Mouse (Mus musculus) neural tube, embryonic 11.5 days (tissue): ENCODE measurements around the gene Xpc. TPM values are rescaled to one million over a fixed set of nuclear protein-coding genes. Genes with fewer than 3 reads are reported as not detected.
"Not testable (repeated sequence)": the region's sequence is repeated elsewhere in the genome, so short reads cannot be mapped to it uniquely, and the experiment has no call there.

Source experiments
- ATAC-seq: fragments of 200-750 bp; cut with Nextera tagmentation; 2 replicates; pipeline ENCODE4 v1.8.0; 2017; ENCODE audit warnings: moderate number of reproducible peaks, mild to moderate bottlenecking, moderate TSS enrichment, moderate library complexity; ENCODE audit not compliant: insufficient read depth, low FRiP score, low TSS enrichment
- DNase-seq: peaks from one replicate; pipeline ENCODE4 v3.0.0-alpha.2; 2015; ENCODE audit warnings: low spot score
- H3K27ac ChIP-seq: fragments of 300-500 bp; sonication (generic); 2 replicates; pipeline ENCODE4 v1.5.1; 2014; ENCODE audit warnings: low read depth, mild to moderate bottlenecking, low read length
- H3K27me3 ChIP-seq: fragments of 300-500 bp; sonication (generic); 2 replicates; pipeline ENCODE4 v1.6.1; 2014; ENCODE audit warnings: mild to moderate bottlenecking, low read length, mixed read lengths; ENCODE audit not compliant: control insufficient read depth, insufficient read depth
- H3K36me3 ChIP-seq: fragments of 300-500 bp; sonication (generic); 2 replicates; pipeline ENCODE4 v1.6.1; 2014; ENCODE audit warnings: mild to moderate bottlenecking, low read length, moderate library complexity, mixed read lengths; ENCODE audit not compliant: control insufficient read depth, insufficient read depth
- H3K4me1 ChIP-seq: fragments of 300-500 bp; sonication (generic); 2 replicates; pipeline ENCODE4 v1.6.1; 2014; ENCODE audit warnings: low read length, mixed read lengths; ENCODE audit not compliant: control insufficient read depth, insufficient read depth
- H3K4me2 ChIP-seq: fragments of 300-500 bp; sonication (generic); 2 replicates; pipeline ENCODE4 v1.6.1; 2014; ENCODE audit warnings: low read depth, mild to moderate bottlenecking, moderate library complexity
- H3K4me3 ChIP-seq: fragments of 300-500 bp; sonication (generic); 2 replicates; pipeline ENCODE4 v1.5.1; 2014; ENCODE audit warnings: low read depth, low read length
- H3K9ac ChIP-seq: fragments of 300-500 bp; sonication (generic); 2 replicates; pipeline ENCODE4 v1.6.1; 2014; ENCODE audit warnings: mild to moderate bottlenecking, low read length
- H3K9me3 ChIP-seq: fragments of 300-500 bp; sonication (generic); 2 replicates; pipeline ENCODE4 v1.6.1; 2016; ENCODE audit warnings: low read length; ENCODE audit not compliant: control insufficient read depth
- WGBS: fragments of 180-500 bp; shearing (Covaris S2); extraction: QIAGEN DNeasy Blood & Tissue Kit; methylation state at CpG from one replicate; pipeline ENCODE4 v1.1.7; 2014; 5-methylcytosine and 5-hydroxymethylcytosine counted together
- polyA plus RNA-seq: library from polyadenylated mRNA; unstranded; fragments of >200 nt; fragmentation: Nextera tagmentation; extraction: Ambion mirVana; gene quantifications from 2 replicates; pipeline ENCODE4 v1.2.1, GENCODE M21; 2014

Xpc gene
- polyA plus RNA-seq, 1 experiment from 2014 or later = 23.9 TPM

GRCm38 (mm10) chr6:91472319-91472718, 43.4 kb downstream of the Xpc start:
- no peak overlapping the region for H3K27ac ChIP-seq
- H3K27me3 ChIP-seq = no peaks in the 10 kb centered on the region
- DNase-seq (no peak), ATAC-seq (no peak)
- H3K4me2 ChIP-seq = peak overlapping the region; percentile 75
- peak overlapping the region; percentile 74 for H3K9ac ChIP-seq
- WGBS = 39% methylated on average over 6 of the region's 6 CpGs
- H3K4me1 ChIP-seq = peaks cover 11% of the 10 kb centered on the region
- no peaks in the 10 kb centered on the region; the same call in 1 of the 2 replicates for H3K36me3 ChIP-seq
- H3K9me3 ChIP-seq = no peaks in the 10 kb centered on the region
- peak overlapping the region; percentile 84 for H3K4me3 ChIP-seq

GRCm38 (mm10) chr6:91471427-91471826, 44.3 kb downstream of the Xpc start:
- H3K4me1 ChIP-seq = peaks cover 11% of the 10 kb centered on the region
- 89% methylated on average over 3 of the region's 3 CpGs for WGBS
- H3K27me3 ChIP-seq, H3K4me2 ChIP-seq, DNase-seq, ATAC-seq, H3K9ac ChIP-seq, H3K4me3 ChIP-seq, H3K27ac ChIP-seq, H3K36me3 ChIP-seq, H3K9me3 ChIP-seq: not testable (repeated sequence)

GRCm38 (mm10) chr6:91470712-91471111, 45.0 kb downstream of the Xpc start:
- 92% methylated on average over 2 of the region's 2 CpGs for WGBS

GRCm38 (mm10) chr6:91467106-91467505, 48.6 kb downstream of the Xpc start:
- ATAC-seq = no peak
- Histone ChIP-seq H3K36me3 (peaks cover 6% of the 10 kb centered on the region; the same call in 1 of the 2 replicates), H3K27me3 (no peaks in the 10 kb centered on the region), H3K9ac (no peak overlapping the region), H3K4me3 (no peak overlapping the region), H3K9me3 (no peaks in the 10 kb centered on the region), H3K4me2 (no peak overlapping the region), H3K27ac (no peak overlapping the region), H3K4me1 (peaks cover 2% of the 10 kb centered on the region; the same call in 1 of the 2 replicates)
- no peak for DNase-seq
- 71% methylated on average over 1 of the region's 1 CpGs for WGBS

More at GRCm38 (mm10) chr6:91470712-91471111, 45.0 kb downstream of the Xpc start:
- H3K4me1 ChIP-seq = peaks cover 11% of the 10 kb centered on the region
- no peaks in the 10 kb centered on the region for H3K9me3 ChIP-seq
- ATAC-seq (no peak), DNase-seq (no peak)
- H3K9ac ChIP-seq = no peak overlapping the region
- H3K4me2 ChIP-seq = no peak overlapping the region
- H3K27ac ChIP-seq = no peak overlapping the region
- H3K36me3 ChIP-seq = no peaks in the 10 kb centered on the region; the same call in 1 of the 2 replicates
- H3K27me3 ChIP-seq = no peaks in the 10 kb centered on the region
- no peak overlapping the region for H3K4me3 ChIP-seq

- peaks cover 6% of the 10 kb centered on the region; the same call in 1 of the 2 replicates for H3K36me3 ChIP-seq
- H3K9me3 ChIP-seq = no peaks in the 10 kb centered on the region
- no peak overlapping the region for H3K4me3 ChIP-seq
- no peaks in the 10 kb centered on the region for H3K27me3 ChIP-seq
- no peak overlapping the region for H3K9ac ChIP-seq
- 93% methylated on average over 2 of the region's 2 CpGs for WGBS
- DNase-seq (no peak), ATAC-seq (no peak)
- no peaks in the 10 kb centered on the region for H3K4me1 ChIP-seq
- no peak overlapping the region for H3K4me2 ChIP-seq
- H3K27ac ChIP-seq = no peak overlapping the region
Observed at GRCm38 (mm10) chr6:91465756-91466155, 49.9 kb downstream of the Xpc start.

GRCm38 (mm10) chr6:91459471-91459870, 56.2 kb downstream of the Xpc start:
- Histone ChIP-seq H3K4me1 (no peaks in the 10 kb centered on the region), H3K36me3 (peaks cover 3% of the 10 kb centered on the region; the same call in 1 of the 2 replicates), H3K4me3 (no peak overlapping the region), H3K9me3 (no peaks in the 10 kb centered on the region), H3K27ac (no peak overlapping the region), H3K4me2 (no peak overlapping the region), H3K9ac (no peak overlapping the region), H3K27me3 (no peaks in the 10 kb centered on the region)
- ATAC-seq (no peak), DNase-seq (no peak)
- 77% methylated on average over 1 of the region's 1 CpGs for WGBS

- Histone ChIP-seq H3K27ac (no peak overlapping the region), H3K4me1 (no peaks in the 10 kb centered on the region), H3K4me3 (no peak overlapping the region), H3K27me3 (no peaks in the 10 kb centered on the region), H3K36me3 (no peaks in the 10 kb centered on the region), H3K4me2 (no peak overlapping the region), H3K9ac (no peak overlapping the region), H3K9me3 (no peaks in the 10 kb centered on the region)
- ATAC-seq (no peak), DNase-seq (no peak)
- WGBS = 61% methylated on average over 5 of the region's 5 CpGs
Observed at GRCm38 (mm10) chr6:91454546-91454945, 61.1 kb downstream of the Xpc start.

GRCm38 (mm10) chr6:91452056-91452455, 63.6 kb downstream of the Xpc start:
- no peaks in the 10 kb centered on the region for H3K9me3 ChIP-seq
- no peak overlapping the region for H3K4me3 ChIP-seq
- ATAC-seq (no peak), DNase-seq (no peak)
- no peaks in the 10 kb centered on the region for H3K27me3 ChIP-seq
- no peaks in the 10 kb centered on the region for H3K4me1 ChIP-seq
- 81% methylated on average over 1 of the region's 1 CpGs for WGBS
- no peaks in the 10 kb centered on the region for H3K36me3 ChIP-seq
- H3K4me2 ChIP-seq = no peak overlapping the region
- no peak overlapping the region for H3K27ac ChIP-seq
- no peak overlapping the region for H3K9ac ChIP-seq

- 76% methylated on average over 3 of the region's 3 CpGs for WGBS
- H3K4me3 ChIP-seq = no peak overlapping the region
- H3K27ac ChIP-seq = no peak overlapping the region
- no peak overlapping the region for H3K4me2 ChIP-seq
- H3K9ac ChIP-seq = no peak overlapping the region
- ATAC-seq (no peak), DNase-seq (no peak)
- H3K4me1 ChIP-seq = no peaks in the 10 kb centered on the region
- H3K27me3 ChIP-seq = no peaks in the 10 kb centered on the region
- H3K9me3 ChIP-seq = no peaks in the 10 kb centered on the region
- no peaks in the 10 kb centered on the region for H3K36me3 ChIP-seq
Observed at GRCm38 (mm10) chr6:91449472-91450225, 66.0 kb downstream of the Xpc start.
